Mouse (Mus musculus) hindbrain, embryonic 14.5 days (tissue): ENCODE data around the gene Creb1. TPM values are rescaled to one million over a fixed set of nuclear protein-coding genes. Genes with fewer than 3 reads are reported as not detected.

Experiments used
- ATAC-seq: fragments of 200-750 bp; cut with Nextera tagmentation; 2 replicates; pipeline ENCODE4 v1.8.0; 2017; ENCODE audit warnings: moderate number of reproducible peaks, mild to moderate bottlenecking, moderate TSS enrichment, moderate library complexity; ENCODE audit not compliant: low FRiP score
- DNase-seq: peaks from one replicate; pipeline ENCODE4 v3.0.0-alpha.2; 2015; ENCODE audit warnings: low spot score
- H3K27ac ChIP-seq: fragments of 300-500 bp; sonication (generic); 2 replicates; pipeline ENCODE4 v1.5.1; 2014; ENCODE audit warnings: mild to moderate bottlenecking, moderate library complexity
- H3K27me3 ChIP-seq: fragments of 300-500 bp; sonication (generic); 2 replicates; pipeline ENCODE4 v1.6.1; 2014; ENCODE audit warnings: mild to moderate bottlenecking, low read length, mixed read lengths; ENCODE audit not compliant: control insufficient read depth, insufficient read depth
- H3K36me3 ChIP-seq: fragments of 300-500 bp; sonication (generic); replicated peaks from 2 replicates; pipeline ENCODE4 v1.6.1; 2014; ENCODE audit not compliant: control insufficient read depth, insufficient read depth
- H3K4me1 ChIP-seq: fragments of 300-500 bp; sonication (generic); replicated peaks from 2 replicates; pipeline ENCODE4 v1.6.1; 2014; ENCODE audit warnings: antibody characterized with exemption, low read length, mixed read lengths; ENCODE audit not compliant: control insufficient read depth, insufficient read depth
- H3K4me2 ChIP-seq: fragments of 300-500 bp; sonication (generic); replicated peaks from 2 replicates; pipeline ENCODE4 v1.6.1; 2014; ENCODE audit warnings: mild to moderate bottlenecking, moderate library complexity
- H3K4me3 ChIP-seq: fragments of 300-500 bp; sonication (generic); replicated peaks from 2 replicates; pipeline ENCODE4 v1.5.1; 2014; ENCODE audit warnings: mild to moderate bottlenecking, low read length
- H3K9ac ChIP-seq: fragments of 300-500 bp; sonication (generic); 2 replicates; pipeline ENCODE4 v1.6.1; 2014
- H3K9me3 ChIP-seq: fragments of 300-500 bp; sonication (generic); 2 replicates; pipeline ENCODE4 v1.6.1; 2016; ENCODE audit warnings: low read length; ENCODE audit not compliant: control insufficient read depth
- WGBS: fragments of 180-500 bp; shearing (Covaris S2); extraction: QIAGEN DNeasy Blood & Tissue Kit; methylation state at CpG from one replicate; pipeline ENCODE4 v1.1.7; 2014; 5-methylcytosine and 5-hydroxymethylcytosine counted together
- polyA plus RNA-seq: library from polyadenylated mRNA; unstranded; fragments of >200 nt; fragmentation: Nextera tagmentation; extraction: Ambion mirVana; gene quantifications from 2 replicates; pipeline ENCODE4 v1.2.1, GENCODE M21; 2014

Creb1 gene
- polyA plus RNA-seq, 1 experiment from 2014 or later, result 40.8 TPM

- no peak for ATAC-seq
- 81% methylated on average over 11 of the region's 11 CpGs for WGBS
Measured at GRCm38 (mm10) chr1:64649362-64650124, 117.1 kb downstream of the Creb1 start.

GRCm38 (mm10) chr1:64653701-64654100 is 121.3 kb downstream of the Creb1 start:
- Histone ChIP-seq H3K36me3 (no peaks in the 10 kb centered on the region), H3K9me3 (no peaks in the 10 kb centered on the region), H3K4me3 (no peak overlapping the region), H3K4me1 (no peaks in the 10 kb centered on the region), H3K27me3 (no peaks in the 10 kb centered on the region), H3K4me2 (no peak overlapping the region), H3K9ac (no peak overlapping the region), H3K27ac (no peak overlapping the region)
- DNase-seq, result no peak
- ATAC-seq, result no peak
- 94% methylated on average over 6 of the region's 6 CpGs for WGBS

More at GRCm38 (mm10) chr1:64649362-64650124, 117.1 kb downstream of the Creb1 start:
- Histone ChIP-seq H3K27me3 (no peaks in the 10 kb centered on the region), H3K4me1 (no peaks in the 10 kb centered on the region), H3K9ac (no peak overlapping the region), H3K27ac (no peak overlapping the region), H3K9me3 (no peaks in the 10 kb centered on the region), H3K4me2 (no peak overlapping the region), H3K36me3 (no peaks in the 10 kb centered on the region), H3K4me3 (no peak overlapping the region)
- no peak for DNase-seq

Other genes with a start within 250 kb of the Creb1 start
- gene Mettl21a, start 84.6 kb downstream of the Creb1 start, polyA plus RNA-seq, result 15.8 and 17.6 TPM in 2 replicates
- gene Ccnyl1, start 157.8 kb downstream of the Creb1 start, polyA plus RNA-seq, result 7.0 and 7.6 TPM in 2 replicates
- gene Fzd5, start 205.1 kb downstream of the Creb1 start, polyA plus RNA-seq, result 0.23 and 0.29 TPM in 2 replicates